Mouse (Mus musculus): ENCODE measurements around the gene Mdfi. TPM values are rescaled to one million over a fixed set of nuclear protein-coding genes. Genes with fewer than 3 reads are reported as not detected.

The Mdfi gene
- polyA plus RNA-seq, 1 experiment from 2014 or later: 2.0 TPM

- H3K4me2 ChIP-seq (ENCODE audit: low read length): peak overlapping the region; percentile 44
- peak overlapping the region; percentile 46 for H3K9ac ChIP-seq (replicated peaks; ENCODE audit: low read depth, low read length)
- peak overlapping the region; percentile 85 for H3K27ac ChIP-seq (ENCODE audit: low read length)
- H3K36me3 ChIP-seq (ENCODE audit: control insufficient read depth, insufficient read depth): peaks cover 18% of the 10 kb centered on the region
- 17% methylated on average over 31 of the region's 31 CpGs for WGBS
- H3K27me3 ChIP-seq (replicated peaks; ENCODE audit: control insufficient read depth, insufficient read depth, low read length): no peaks in the 10 kb centered on the region
- no peaks in the 10 kb centered on the region for H3K9me3 ChIP-seq (ENCODE audit: control insufficient read depth, low read length)
- H3K4me3 ChIP-seq (replicated peaks; ENCODE audit: low read length): 0 out of 2 replicates have a peak overlapping the region, but pooled peaks have one; percentile 12
- peaks cover 43% of the 10 kb centered on the region for H3K4me1 ChIP-seq (replicated peaks; ENCODE audit: control insufficient read depth, insufficient read depth, low read length)
- peak; percentile 22; the same call in 1 of the 2 replicates for ATAC-seq
These were observed 38.0 kb upstream of the Mdfi start for GRCm38 (mm10) chr17:47872311-47873011.

GRCm38 (mm10) chr17:47869874-47870273, 35.4 kb upstream of the Mdfi start:
- Histone ChIP-seq H3K9ac (replicated peaks; ENCODE audit: low read depth, low read length) (no peak overlapping the region), H3K36me3 (ENCODE audit: control insufficient read depth, insufficient read depth) (peaks cover 16% of the 10 kb centered on the region), H3K9me3 (ENCODE audit: control insufficient read depth, low read length) (no peaks in the 10 kb centered on the region), H3K4me1 (replicated peaks; ENCODE audit: control insufficient read depth, insufficient read depth, low read length) (peaks cover 33% of the 10 kb centered on the region), H3K4me2 (ENCODE audit: low read length) (no peak overlapping the region), H3K27ac (ENCODE audit: low read length) (no peak overlapping the region), H3K27me3 (replicated peaks; ENCODE audit: control insufficient read depth, insufficient read depth, low read length) (no peaks in the 10 kb centered on the region), H3K4me3 (replicated peaks; ENCODE audit: low read length) (no peak overlapping the region)
- ATAC-seq: no peak
- WGBS: 95% methylated on average over 10 of the region's 10 CpGs

- H3K27me3 ChIP-seq (replicated peaks; ENCODE audit: control insufficient read depth, insufficient read depth, low read length): no peaks in the 10 kb centered on the region
- H3K27ac ChIP-seq (ENCODE audit: low read length): no peak overlapping the region
- H3K4me3 ChIP-seq (replicated peaks; ENCODE audit: low read length): no peak overlapping the region
- WGBS: 76% methylated on average over 10 of the region's 10 CpGs
- H3K9ac ChIP-seq (replicated peaks; ENCODE audit: low read depth, low read length): no peak overlapping the region
- no peak overlapping the region for H3K4me2 ChIP-seq (ENCODE audit: low read length)
- H3K36me3 ChIP-seq (ENCODE audit: control insufficient read depth, insufficient read depth): peaks cover 11% of the 10 kb centered on the region; the same call in 1 of the 2 replicates
- ATAC-seq: no peak
- H3K4me1 ChIP-seq (replicated peaks; ENCODE audit: control insufficient read depth, insufficient read depth, low read length): peaks cover 13% of the 10 kb centered on the region
- no peaks in the 10 kb centered on the region for H3K9me3 ChIP-seq (ENCODE audit: control insufficient read depth, low read length)
These were observed 31.5 kb upstream of the Mdfi start for GRCm38 (mm10) chr17:47866037-47866436.

GRCm38 (mm10) chr17:47864496-47864895, 30.0 kb upstream of the Mdfi start:
- ATAC-seq: peak; percentile 79
- Histone ChIP-seq H3K9me3 (ENCODE audit: control insufficient read depth, low read length) (no peaks in the 10 kb centered on the region), H3K36me3 (ENCODE audit: control insufficient read depth, insufficient read depth) (no peaks in the 10 kb centered on the region), H3K27ac (ENCODE audit: low read length) (no peak overlapping the region), H3K9ac (replicated peaks; ENCODE audit: low read depth, low read length) (peak overlapping the region; percentile 46), H3K4me3 (replicated peaks; ENCODE audit: low read length) (0 out of 2 replicates have a peak overlapping the region, but pooled peaks have one; percentile 9), H3K4me1 (replicated peaks; ENCODE audit: control insufficient read depth, insufficient read depth, low read length) (peaks cover 13% of the 10 kb centered on the region), H3K27me3 (replicated peaks; ENCODE audit: control insufficient read depth, insufficient read depth, low read length) (no peaks in the 10 kb centered on the region), H3K4me2 (ENCODE audit: low read length) (peak overlapping the region; percentile 48)
- WGBS: 5% methylated on average over 17 of the region's 17 CpGs

DNA sequence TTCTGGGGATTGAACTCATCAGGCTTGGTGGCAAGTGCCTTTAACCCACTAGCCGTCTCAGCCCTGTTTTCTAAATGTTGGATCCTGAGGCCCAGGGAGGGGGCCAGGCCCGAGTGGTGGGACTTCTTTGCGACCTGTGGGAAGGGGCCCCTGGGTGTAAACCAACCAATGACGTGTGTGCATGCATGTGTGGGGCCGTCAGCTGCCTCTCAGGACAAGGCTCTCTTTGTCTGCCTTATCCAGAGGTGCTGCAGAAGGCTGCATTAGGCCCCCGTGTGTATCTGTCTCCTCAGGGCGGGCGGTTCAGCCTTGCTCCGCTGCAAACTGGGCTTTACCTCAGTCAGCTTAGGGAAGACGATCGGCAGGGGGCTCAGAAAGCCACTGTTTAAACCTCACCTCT, 28.9 kb upstream of the Mdfi start:
- H3K27ac ChIP-seq (ENCODE audit: low read length): no peak overlapping the region
- no peaks in the 10 kb centered on the region for H3K27me3 ChIP-seq (replicated peaks; ENCODE audit: control insufficient read depth, insufficient read depth, low read length)
- no peak overlapping the region for H3K4me3 ChIP-seq (replicated peaks; ENCODE audit: low read length)
- ATAC-seq: no peak
- H3K4me2 ChIP-seq (ENCODE audit: low read length): no peak overlapping the region
- WGBS: 9% methylated on average over 11 of the region's 11 CpGs
- peaks cover 13% of the 10 kb centered on the region for H3K4me1 ChIP-seq (replicated peaks; ENCODE audit: control insufficient read depth, insufficient read depth, low read length)
- no peaks in the 10 kb centered on the region for H3K9me3 ChIP-seq (ENCODE audit: control insufficient read depth, low read length)
- H3K36me3 ChIP-seq (ENCODE audit: control insufficient read depth, insufficient read depth): no peaks in the 10 kb centered on the region
- H3K9ac ChIP-seq (replicated peaks; ENCODE audit: low read depth, low read length): no peak overlapping the region

DNA sequence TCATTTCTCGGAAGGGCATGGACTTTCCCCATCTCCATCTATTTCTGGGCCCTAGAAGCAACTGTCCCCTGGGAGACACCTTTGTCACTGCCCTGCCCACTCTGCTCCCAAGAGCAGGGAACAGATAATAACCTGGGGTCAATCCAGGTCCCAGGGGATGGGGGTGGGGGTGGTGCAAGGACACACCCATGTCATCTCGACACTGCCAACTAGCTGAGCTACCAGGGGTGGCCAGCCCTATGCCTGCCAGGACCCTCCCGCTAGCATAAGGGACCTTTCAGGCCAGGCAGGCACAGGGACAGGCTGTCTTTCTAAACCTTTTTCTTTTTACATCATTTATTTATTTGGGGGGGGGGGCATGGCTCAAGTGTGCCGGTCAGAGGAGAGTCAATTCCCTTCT, 28.5 kb upstream of the Mdfi start:
- no peaks in the 10 kb centered on the region for H3K36me3 ChIP-seq (ENCODE audit: control insufficient read depth, insufficient read depth)
- H3K4me1 ChIP-seq (replicated peaks; ENCODE audit: control insufficient read depth, insufficient read depth, low read length): peaks cover 13% of the 10 kb centered on the region
- 49% methylated on average over 4 of the region's 4 CpGs for WGBS
- H3K4me2 ChIP-seq (ENCODE audit: low read length): no peak overlapping the region
- no peak overlapping the region for H3K9ac ChIP-seq (replicated peaks; ENCODE audit: low read depth, low read length)
- no peak overlapping the region for H3K4me3 ChIP-seq (replicated peaks; ENCODE audit: low read length)
- no peaks in the 10 kb centered on the region for H3K27me3 ChIP-seq (replicated peaks; ENCODE audit: control insufficient read depth, insufficient read depth, low read length)
- no peaks in the 10 kb centered on the region for H3K9me3 ChIP-seq (ENCODE audit: control insufficient read depth, low read length)
- H3K27ac ChIP-seq (ENCODE audit: low read length): no peak overlapping the region
- no peak for ATAC-seq

DNA sequence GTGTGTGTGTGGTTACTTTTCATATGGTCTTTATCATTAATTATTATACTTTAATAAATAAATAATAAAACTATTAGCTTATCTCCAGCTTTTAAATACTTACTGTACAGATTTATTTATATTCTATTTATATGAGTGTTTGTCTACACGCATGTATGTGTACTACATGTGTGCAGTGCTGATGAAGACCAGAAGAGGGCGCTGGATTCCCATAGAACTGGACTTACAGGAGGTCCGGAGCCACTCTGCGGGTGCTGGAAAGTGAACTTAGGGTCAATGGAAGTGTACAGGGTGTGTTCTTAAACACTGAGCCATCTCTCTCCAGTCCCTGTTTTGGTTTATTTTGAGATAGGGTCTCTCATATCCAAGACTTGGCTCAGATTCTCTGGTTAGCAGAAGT, 21.1 kb upstream of the Mdfi start:
- no peaks in the 10 kb centered on the region for H3K9me3 ChIP-seq (ENCODE audit: control insufficient read depth, low read length)
- H3K4me1 ChIP-seq (replicated peaks; ENCODE audit: control insufficient read depth, insufficient read depth, low read length): 0 out of 2 replicates have a peak, but pooled peaks cover 3% of the 10 kb centered on the region
- 85% methylated on average over 4 of the region's 4 CpGs for WGBS
- H3K9ac ChIP-seq (replicated peaks; ENCODE audit: low read depth, low read length): no peak overlapping the region
- H3K27ac ChIP-seq (ENCODE audit: low read length): no peak overlapping the region
- no peak overlapping the region for H3K4me3 ChIP-seq (replicated peaks; ENCODE audit: low read length)
- H3K27me3 ChIP-seq (replicated peaks; ENCODE audit: control insufficient read depth, insufficient read depth, low read length): no peaks in the 10 kb centered on the region
- H3K36me3 ChIP-seq (ENCODE audit: control insufficient read depth, insufficient read depth): no peaks in the 10 kb centered on the region
- no peak for ATAC-seq
- no peak overlapping the region for H3K4me2 ChIP-seq (ENCODE audit: low read length)

DNA sequence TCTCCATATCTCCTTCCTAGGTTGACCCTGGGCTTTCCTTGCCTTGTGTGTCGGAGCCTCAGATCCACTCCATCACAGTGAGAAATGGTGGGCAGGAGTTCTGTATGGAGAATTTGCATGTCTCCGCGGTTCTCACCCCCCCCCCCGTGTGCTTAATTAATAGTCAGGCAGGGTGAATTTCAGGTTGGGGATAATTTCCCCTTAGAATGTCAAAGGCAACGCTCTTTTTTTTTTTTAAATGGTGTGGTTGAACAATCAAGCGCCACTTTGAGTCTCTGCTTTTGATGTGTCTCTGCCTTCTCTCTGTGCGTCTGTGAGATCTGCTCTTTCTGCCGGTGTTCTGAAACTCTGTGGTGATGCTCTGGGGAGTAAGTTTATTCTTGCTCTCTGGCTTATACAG, 20.4 kb upstream of the Mdfi start:
- ATAC-seq: no peak
- 63% methylated on average over 8 of the region's 8 CpGs for WGBS
- Histone ChIP-seq H3K27ac (ENCODE audit: low read length) (no peak overlapping the region), H3K9ac (replicated peaks; ENCODE audit: low read depth, low read length) (no peak overlapping the region), H3K4me2 (ENCODE audit: low read length) (no peak overlapping the region), H3K4me1 (replicated peaks; ENCODE audit: control insufficient read depth, insufficient read depth, low read length) (0 out of 2 replicates have a peak, but pooled peaks cover 3% of the 10 kb centered on the region), H3K36me3 (ENCODE audit: control insufficient read depth, insufficient read depth) (no peaks in the 10 kb centered on the region), H3K9me3 (ENCODE audit: control insufficient read depth, low read length) (no peaks in the 10 kb centered on the region), H3K4me3 (replicated peaks; ENCODE audit: low read length) (no peak overlapping the region), H3K27me3 (replicated peaks; ENCODE audit: control insufficient read depth, insufficient read depth, low read length) (no peaks in the 10 kb centered on the region)

GRCm38 (mm10) chr17:47853760-47854159, 19.3 kb upstream of the Mdfi start:
- ATAC-seq: no peak
- H3K9me3 ChIP-seq (ENCODE audit: control insufficient read depth, low read length): no peaks in the 10 kb centered on the region
- no peaks in the 10 kb centered on the region for H3K27me3 ChIP-seq (replicated peaks; ENCODE audit: control insufficient read depth, insufficient read depth, low read length)
- no peak overlapping the region for H3K27ac ChIP-seq (ENCODE audit: low read length)
- H3K36me3 ChIP-seq (ENCODE audit: control insufficient read depth, insufficient read depth): no peaks in the 10 kb centered on the region
- 0 out of 2 replicates have a peak, but pooled peaks cover 3% of the 10 kb centered on the region for H3K4me1 ChIP-seq (replicated peaks; ENCODE audit: control insufficient read depth, insufficient read depth, low read length)
- H3K9ac ChIP-seq (replicated peaks; ENCODE audit: low read depth, low read length): no peak overlapping the region
- H3K4me2 ChIP-seq (ENCODE audit: low read length): no peak overlapping the region
- H3K4me3 ChIP-seq (replicated peaks; ENCODE audit: low read length): no peak overlapping the region
- 91% methylated on average over 4 of the region's 4 CpGs for WGBS

Measured in forebrain, embryonic 16.5 days (tissue).